Mouse (Mus musculus) mesoderm, embryonic 11.5 days (tissue): ENCODE measurements around the gene Slfn14.
"Not testable (repeated sequence)": the region's sequence is repeated elsewhere in the genome, so short reads cannot be mapped to it uniquely, and the experiment has no call there.

ENCODE experiments used
- DNase-seq: peaks from one replicate; pipeline ENCODE4 v3.0.0-alpha.2; 2012; ENCODE audit warnings: low read depth, low spot score

The Slfn14 gene

GRCm38 (mm10) chr11:83286566-83286965 lies at the start of gene Slfn14:
Gene Slfn14 (minus strand): TSS chr11:83286726.
- DNase-seq, result no peak

- DNase-seq, result no peak
These were observed 49.3 kb upstream of the Slfn14 start for GRCm38 (mm10) chr11:83335826-83336225.

- peak; percentile 51 for DNase-seq
These were observed 40.9 kb upstream of the Slfn14 start for GRCm38 (mm10) chr11:83327427-83327826.

GRCm38 (mm10) chr11:83326692-83327091 lies 40.2 kb upstream of the Slfn14 start:
- DNase-seq, result not testable (repeated sequence)

- DNase-seq, result no peak
These were observed 32.5 kb upstream of the Slfn14 start for GRCm38 (mm10) chr11:83319048-83319447.

GRCm38 (mm10) chr11:83312471-83312870 lies 25.9 kb upstream of the Slfn14 start:
- no peak for DNase-seq

GRCm38 (mm10) chr11:83306700-83307253 lies 20.3 kb upstream of the Slfn14 start:
- no peak for DNase-seq

GRCm38 (mm10) chr11:83304485-83304884 lies 18.0 kb upstream of the Slfn14 start:
- no peak for DNase-seq

- no peak for DNase-seq
These were observed 17.2 kb upstream of the Slfn14 start for GRCm38 (mm10) chr11:83303751-83304150.

GRCm38 (mm10) chr11:83302526-83303251 lies 16.2 kb upstream of the Slfn14 start, which contains the start of gene Pex12:
Gene Pex12 (minus strand): TSS chr11:83302586.
- DNase-seq, result peak; percentile 97

- no peak for DNase-seq
These were observed 15.6 kb upstream of the Slfn14 start for GRCm38 (mm10) chr11:83302124-83302523.

- no peak for DNase-seq
These were observed 14.9 kb upstream of the Slfn14 start for GRCm38 (mm10) chr11:83301431-83301831.

GRCm38 (mm10) chr11:83299724-83300123 lies 13.2 kb upstream of the Slfn14 start:
- DNase-seq, result no peak

GRCm38 (mm10) chr11:83298225-83299195 lies 12.0 kb upstream of the Slfn14 start, which contains the start of gene Ap2b1:
Gene Ap2b1 (plus strand): TSS chr11:83299024.
- peak; percentile 94 for DNase-seq

GRCm38 (mm10) chr11:83297816-83298215 lies 11.3 kb upstream of the Slfn14 start:
- no peak for DNase-seq

- no peak for DNase-seq
These were observed 7.6 kb upstream of the Slfn14 start for GRCm38 (mm10) chr11:83294133-83294532.

- no peak for DNase-seq
These were observed 6.7 kb upstream of the Slfn14 start for GRCm38 (mm10) chr11:83293182-83293581.

GRCm38 (mm10) chr11:83292251-83292587 lies 5.7 kb upstream of the Slfn14 start:
- no peak for DNase-seq

GRCm38 (mm10) chr11:83291375-83292250 lies 5.1 kb upstream of the Slfn14 start:
- DNase-seq, result peak; percentile 95

- DNase-seq, result no peak
These were observed 3.1 kb upstream of the Slfn14 start for GRCm38 (mm10) chr11:83289633-83290032.

- DNase-seq, result no peak
These were observed 2.5 kb upstream of the Slfn14 start for GRCm38 (mm10) chr11:83289036-83289435.
